Mouse (Mus musculus): ENCODE results near the gene Parl. TPM values are rescaled to one million over a fixed set of nuclear protein-coding genes. Genes with fewer than 3 reads are reported as not detected.

Gene Parl
- polyA plus RNA-seq, 1 experiment: 33.1 TPM

GRCm38 (mm10) chr16:20323907-20324306 lies 21.7 kb upstream of the Parl start:
- TF ChIP-seq CTCF (IDR thresholded peaks at IDR 0.05; ENCODE audit: extremely low read depth, insufficient read depth, insufficient read length, insufficient replicate concordance) (no peak), POLR2A (IDR thresholded peaks at IDR 0.05; ENCODE audit: low read depth, low read length) (no peak)
- 0 out of 2 replicates have a peak, but pooled peaks cover 2% of the 10 kb centered on the region for H3K4me1 ChIP-seq (ENCODE audit: control insufficient read depth, insufficient read depth, insufficient read length)
- H3K27me3 ChIP-seq (ENCODE audit: control insufficient read depth, insufficient read depth, low read length): no peaks in the 10 kb centered on the region
- H3K36me3 ChIP-seq (ENCODE audit: control insufficient read depth, insufficient read depth, low read length): no peaks in the 10 kb centered on the region
- DNase-seq (ENCODE audit: low read depth in 1 of 2, low spot score in 2 of 2): no peak
- no peak overlapping the region for H3K4me3 ChIP-seq (ENCODE audit: extremely low read depth, insufficient read depth, insufficient read length)
- no peak overlapping the region for H3K27ac ChIP-seq (ENCODE audit: insufficient read depth, low read length)
- 69% methylated on average over 5 of the region's 5 CpGs for WGBS

- no peak for TF ChIP-seq CTCF (IDR thresholded peaks at IDR 0.05; ENCODE audit: extremely low read depth, insufficient read depth, insufficient read length, insufficient replicate concordance)
- no peak for TF ChIP-seq POLR2A (IDR thresholded peaks at IDR 0.05; ENCODE audit: low read depth, low read length)
- H3K27me3 ChIP-seq (ENCODE audit: control insufficient read depth, insufficient read depth, low read length): no peaks in the 10 kb centered on the region
- 88% methylated on average over 4 of the region's 4 CpGs for WGBS
- H3K4me3 ChIP-seq (ENCODE audit: extremely low read depth, insufficient read depth, insufficient read length): no peak overlapping the region
- no peak overlapping the region for H3K27ac ChIP-seq (ENCODE audit: insufficient read depth, low read length)
- no peaks in the 10 kb centered on the region for H3K36me3 ChIP-seq (ENCODE audit: control insufficient read depth, insufficient read depth, low read length)
- DNase-seq (ENCODE audit: low read depth in 1 of 2, low spot score in 2 of 2): no peak
- 0 out of 2 replicates have a peak, but pooled peaks cover 2% of the 10 kb centered on the region for H3K4me1 ChIP-seq (ENCODE audit: control insufficient read depth, insufficient read depth, insufficient read length)
Observed at GRCm38 (mm10) chr16:20322274-20322673, 20.1 kb upstream of the Parl start.

- Histone ChIP-seq H3K4me3 (ENCODE audit: extremely low read depth, insufficient read depth, insufficient read length) (no peak overlapping the region), H3K27me3 (ENCODE audit: control insufficient read depth, insufficient read depth, low read length) (no peaks in the 10 kb centered on the region), H3K27ac (ENCODE audit: insufficient read depth, low read length) (no peak overlapping the region), H3K4me1 (ENCODE audit: control insufficient read depth, insufficient read depth, insufficient read length) (no peaks in the 10 kb centered on the region), H3K36me3 (ENCODE audit: control insufficient read depth, insufficient read depth, low read length) (no peaks in the 10 kb centered on the region)
- DNase-seq (ENCODE audit: low read depth in 1 of 2, low spot score in 2 of 2): no peak
- TF ChIP-seq CTCF (IDR thresholded peaks at IDR 0.05; ENCODE audit: extremely low read depth, insufficient read depth, insufficient read length, insufficient replicate concordance) (no peak), POLR2A (IDR thresholded peaks at IDR 0.05; ENCODE audit: low read depth, low read length) (no peak)
- WGBS: 74% methylated on average over 6 of the region's 6 CpGs
Observed at GRCm38 (mm10) chr16:20316770-20317169, 14.6 kb upstream of the Parl start.

GRCm38 (mm10) chr16:20315266-20315665 lies 13.1 kb upstream of the Parl start:
- H3K27me3 ChIP-seq (ENCODE audit: control insufficient read depth, insufficient read depth, low read length): no peaks in the 10 kb centered on the region
- DNase-seq (ENCODE audit: low read depth in 1 of 2, low spot score in 2 of 2): no peak
- H3K4me1 ChIP-seq (ENCODE audit: control insufficient read depth, insufficient read depth, insufficient read length): no peaks in the 10 kb centered on the region
- 80% methylated on average over 4 of the region's 4 CpGs for WGBS
- H3K27ac ChIP-seq (ENCODE audit: insufficient read depth, low read length): no peak overlapping the region
- TF ChIP-seq CTCF (IDR thresholded peaks at IDR 0.05; ENCODE audit: extremely low read depth, insufficient read depth, insufficient read length, insufficient replicate concordance): no peak
- TF ChIP-seq POLR2A (IDR thresholded peaks at IDR 0.05; ENCODE audit: low read depth, low read length): no peak
- no peak overlapping the region for H3K4me3 ChIP-seq (ENCODE audit: extremely low read depth, insufficient read depth, insufficient read length)
- no peaks in the 10 kb centered on the region for H3K36me3 ChIP-seq (ENCODE audit: control insufficient read depth, insufficient read depth, low read length)

GRCm38 (mm10) chr16:20312272-20312671 lies 10.1 kb upstream of the Parl start:
- Histone ChIP-seq H3K27ac (ENCODE audit: insufficient read depth, low read length) (no peak overlapping the region), H3K27me3 (ENCODE audit: control insufficient read depth, insufficient read depth, low read length) (no peaks in the 10 kb centered on the region), H3K4me1 (ENCODE audit: control insufficient read depth, insufficient read depth, insufficient read length) (no peaks in the 10 kb centered on the region), H3K36me3 (ENCODE audit: control insufficient read depth, insufficient read depth, low read length) (no peaks in the 10 kb centered on the region), H3K4me3 (ENCODE audit: extremely low read depth, insufficient read depth, insufficient read length) (no peak overlapping the region)
- WGBS: 85% methylated on average over 14 of the region's 14 CpGs
- TF ChIP-seq POLR2A (IDR thresholded peaks at IDR 0.05; ENCODE audit: low read depth, low read length) (no peak), CTCF (IDR thresholded peaks at IDR 0.05; ENCODE audit: extremely low read depth, insufficient read depth, insufficient read length, insufficient replicate concordance) (no peak)
- DNase-seq (ENCODE audit: low read depth in 1 of 2, low spot score in 2 of 2): no peak

- WGBS: 95% methylated on average over 2 of the region's 2 CpGs
- TF ChIP-seq POLR2A (IDR thresholded peaks at IDR 0.05; ENCODE audit: low read depth, low read length) (no peak), CTCF (IDR thresholded peaks at IDR 0.05; ENCODE audit: extremely low read depth, insufficient read depth, insufficient read length, insufficient replicate concordance) (no peak)
- Histone ChIP-seq H3K4me3 (ENCODE audit: extremely low read depth, insufficient read depth, insufficient read length) (no peak overlapping the region), H3K36me3 (ENCODE audit: control insufficient read depth, insufficient read depth, low read length) (peaks cover 10% of the 10 kb centered on the region), H3K4me1 (ENCODE audit: control insufficient read depth, insufficient read depth, insufficient read length) (peaks cover 8% of the 10 kb centered on the region; the same call in 1 of the 2 replicates), H3K27ac (ENCODE audit: insufficient read depth, low read length) (no peak overlapping the region), H3K27me3 (ENCODE audit: control insufficient read depth, insufficient read depth, low read length) (no peaks in the 10 kb centered on the region)
- DNase-seq (ENCODE audit: low read depth in 1 of 2, low spot score in 2 of 2): no peak
Observed at GRCm38 (mm10) chr16:20300076-20300475, 2.1 kb downstream of the Parl start.

GRCm38 (mm10) chr16:20280238-20280637 lies 21.9 kb downstream of the Parl start:
- no peak for DNase-seq (ENCODE audit: low read depth in 1 of 2, low spot score in 2 of 2)
- no peak overlapping the region for H3K27ac ChIP-seq (ENCODE audit: insufficient read depth, low read length)
- WGBS: 77% methylated on average over 4 of the region's 4 CpGs
- H3K4me3 ChIP-seq (ENCODE audit: extremely low read depth, insufficient read depth, insufficient read length): no peak overlapping the region
- no peak for TF ChIP-seq CTCF (IDR thresholded peaks at IDR 0.05; ENCODE audit: extremely low read depth, insufficient read depth, insufficient read length, insufficient replicate concordance)
- H3K27me3 ChIP-seq (ENCODE audit: control insufficient read depth, insufficient read depth, low read length): no peaks in the 10 kb centered on the region
- H3K4me1 ChIP-seq (ENCODE audit: control insufficient read depth, insufficient read depth, insufficient read length): no peaks in the 10 kb centered on the region
- H3K36me3 ChIP-seq (ENCODE audit: control insufficient read depth, insufficient read depth, low read length): peaks cover 30% of the 10 kb centered on the region
